Comparison of ENCODE assay signal across 8 mouse cellular contexts in genomic region chr10:70098626-70099025, GRCm38 (mm10). TPM values are rescaled to one million over a fixed set of nuclear protein-coding genes. Genes with fewer than 3 reads are reported as not detected.
A peak's percentile ranks its signal among the peaks of the same experiment; 100 is the strongest.
DNase-seq lines count a peak whose midpoint lies in the region; ATAC-seq and TF ChIP-seq lines count a peak whose summit lies in the region.

No protein-coding gene starts in this region.

- H3K27ac ChIP-seq in heart, embryonic 10.5 days = peak overlapping the region; percentile 97
- peak overlapping the region; percentile 35; the same call in 1 of the 2 replicates for H3K27ac ChIP-seq in CH12.LX (ENCODE audit: insufficient read depth, low read depth)
- peak overlapping the region; percentile 82; the same call in 1 of the 2 replicates for H3K27ac ChIP-seq in forebrain, embryonic 15.5 days (replicated peaks)
- peak overlapping the region; percentile 97; the same call in 1 of the 2 replicates for H3K27ac ChIP-seq in midbrain, embryonic 10.5 days (replicated peaks)

- TF ChIP-seq CTCF in CH12.LX (conservative IDR thresholded peaks at IDR 0.05 in 1 of 2, IDR thresholded peaks at IDR 0.05 in 1 of 2; ENCODE audit: low read depth in 2 of 2, low read length in 2 of 2) = no peak

- H3K9me3 ChIP-seq in heart, embryonic 10.5 days = no peaks in the 10 kb centered on the region
- peaks cover 11% of the 10 kb centered on the region for H3K9me3 ChIP-seq in CH12.LX (replicated peaks; ENCODE audit: low read length)
- H3K9me3 ChIP-seq in forebrain, embryonic 15.5 days = no peaks in the 10 kb centered on the region
- peaks cover 13% of the 10 kb centered on the region for H3K9me3 ChIP-seq in midbrain, embryonic 10.5 days (replicated peaks)

- dilution Hi-C loops in CH12.LX (cut with MboI; ENCODE audit: extremely low pct_ligation_motif_present, extremely low pct_unique_long_range_greater_than_20kb, low sequenced_read_pairs) = no loop called here

- peak overlapping the region; percentile 100 for H3K4me3 ChIP-seq in heart, embryonic 10.5 days
- peak overlapping the region; percentile 89 to 100 (median 91) for H3K4me3 ChIP-seq in CH12.LX (replicated peaks in 1 of 3; ENCODE audit: low read depth in 2 of 3, low read length in 2 of 3, poor library complexity in 1 of 3)
- peak overlapping the region; percentile 76 for H3K4me3 ChIP-seq in forebrain, embryonic 15.5 days
- H3K4me3 ChIP-seq in midbrain, embryonic 10.5 days = peak overlapping the region; percentile 99

- ATAC-seq in forebrain, embryonic 15.5 days (replicated peaks) = no peak

- in situ Hi-C loops in CH12.LX (cut with MboI; ENCODE audit: low pct_ligation_motif_present, low pct_unique_long_range_greater_than_20kb, low sequenced_read_pairs) = no loop called here

- H3K79me2 ChIP-seq in CH12.LX (replicated peaks; ENCODE audit: control insufficient read depth, extremely low read depth, insufficient read depth, poor library complexity, severe bottlenecking) = peaks cover 60% of the 10 kb centered on the region

- peak overlapping the region; percentile 95 for H3K9ac ChIP-seq in CH12.LX (ENCODE audit: insufficient read depth, low read depth)
- peak overlapping the region; percentile 76 for H3K9ac ChIP-seq in forebrain, embryonic 15.5 days (replicated peaks)

- no peaks in the 10 kb centered on the region for H3K27me3 ChIP-seq in heart, embryonic 10.5 days (ENCODE audit: insufficient read depth, poor library complexity, severe bottlenecking)
- no peaks in the 10 kb centered on the region for H3K27me3 ChIP-seq in CH12.LX (replicated peaks)
- H3K27me3 ChIP-seq in forebrain, embryonic 15.5 days = no peaks in the 10 kb centered on the region
- no peaks in the 10 kb centered on the region for H3K27me3 ChIP-seq in midbrain, embryonic 10.5 days (ENCODE audit: low read depth, poor library complexity, severe bottlenecking)

- TF ChIP-seq POLR2A in CH12.LX (IDR thresholded peaks at IDR 0.05; ENCODE audit: low read depth, low read length) = no peak

- H3K4me2 ChIP-seq in CH12.LX (ENCODE audit: insufficient read depth, low read depth, poor library complexity, severe bottlenecking) = peak overlapping the region; percentile 84
- H3K4me2 ChIP-seq in forebrain, embryonic 15.5 days (replicated peaks) = peak overlapping the region; percentile 88

- DNase-seq in heart, embryonic 10.5 days (ENCODE audit: low spot score) = no peak
- no peak for DNase-seq in heart, adult 8-10 months (ENCODE audit: low spot score)
- DNase-seq in CH12.LX (ENCODE audit: extremely low read depth) (no peak), MN1 (ENCODE audit: low spot score) (no peak)
- DNase-seq in midbrain, embryonic 10.5 days (ENCODE audit: low spot score) = peak; percentile 15
- no peak for DNase-seq in layer of hippocampus, postnatal 36 days
- no peak for DNase-seq in urinary bladder, adult 18-20 months (ENCODE audit: low spot score in 2 of 2)

- peaks cover 49% of the 10 kb centered on the region for H3K4me1 ChIP-seq in heart, embryonic 10.5 days
- peaks cover 11 to 26% of the 10 kb centered on the region in 2 experiments for H3K4me1 ChIP-seq in CH12.LX (ENCODE audit: control insufficient read depth in 1 of 2, insufficient read depth in 2 of 2)
- peaks cover 46% of the 10 kb centered on the region for H3K4me1 ChIP-seq in forebrain, embryonic 15.5 days
- H3K4me1 ChIP-seq in midbrain, embryonic 10.5 days = peaks cover 51% of the 10 kb centered on the region

- TF ChIP-seq EP300 in CH12.LX (IDR thresholded peaks at IDR 0.05; ENCODE audit: low read length) = no peak

- H3K36me3 ChIP-seq in heart, embryonic 10.5 days = peaks cover 24% of the 10 kb centered on the region
- H3K36me3 ChIP-seq in CH12.LX (replicated peaks in 1 of 2; ENCODE audit: control insufficient read depth in 1 of 2, insufficient read depth in 1 of 2, low read length in 1 of 2) = peaks cover 13 to 43% of the 10 kb centered on the region in 2 experiments
- H3K36me3 ChIP-seq in forebrain, embryonic 15.5 days = peaks cover 6% of the 10 kb centered on the region; the same call in 1 of the 2 replicates
- peaks cover 33% of the 10 kb centered on the region for H3K36me3 ChIP-seq in midbrain, embryonic 10.5 days

- WGBS in heart, embryonic 10.5 days = 9% methylated on average over 6 of the region's 6 CpGs
- 6% methylated on average over 6 of the region's 6 CpGs for WGBS in forebrain, embryonic 15.5 days
- 21% methylated on average over 6 of the region's 6 CpGs for WGBS in midbrain, embryonic 10.5 days

- TF ChIP-seq RAD21 in CH12.LX (IDR thresholded peaks at IDR 0.05; ENCODE audit: low read depth, low read length) = no peak

TF ChIP-seq in CH12.LX, 34 proteins besides CTCF, POLR2A, EP300 and RAD21:
- TF ChIP-seq IRF4 (IDR thresholded peaks at IDR 0.05; ENCODE audit: low read depth, low read length) = no peak
- TF ChIP-seq MXI1 (IDR thresholded peaks at IDR 0.05; ENCODE audit: low read depth, low read length) = peak; percentile 8; the same call in 1 of the 2 replicates
- TF ChIP-seq NRF1 (IDR thresholded peaks at IDR 0.05; ENCODE audit: low read depth, low read length) = 0 out of 2 replicates have a peak, but pooled peaks have one; percentile 0

RNA-seq across cellular contexts. Expression of gene Ccdc6, which starts 1.7 kb away (rescaled TPM):
- 14.6 and 16.0 TPM in 2 replicates for polyA plus RNA-seq in heart, embryonic 10.5 days (2016; fragmentation: Nextera tagmentation; extraction: Ambion mirVana)
- 10 to 100 TPM; 23.3 to 28.6 (median 24.9) TPM for total RNA-seq in heart, adult 8-10 months (2022)
- 28.5 and 36.7 TPM in 2 replicates for total RNA-seq in CH12.LX (2012; rRNA removed)
- 17.1 and 19.7 TPM in 2 replicates for total RNA-seq in CH12.LX (2014; rRNA removed)
- polyA plus RNA-seq in CH12.LX (2012; ENCODE audit: insufficient read length, low read depth) = 33.0 and 33.5 TPM in 2 replicates
- polyA plus RNA-seq in forebrain, embryonic 15.5 days (2015; fragmentation: Nextera tagmentation; extraction: Ambion mirVana) = 16.7 and 17.5 TPM in 2 replicates
- 19.8 and 21.3 TPM in 2 replicates for polyA plus RNA-seq in midbrain, embryonic 10.5 days (2016; fragmentation: Nextera tagmentation; extraction: Ambion mirVana)
- 10 to 100 TPM; 66.5 to 69.0 TPM for total RNA-seq in layer of hippocampus, postnatal 36 days (2021)

Comparison
In these comparisons a context has a peak if more than half of its experiments do, and no peak if none do; other contexts are left out.
1. H3K27ac ChIP-seq: peak in every context shown above with its lines; median percentile 97 in heart, embryonic 10.5 days; 97 in midbrain, embryonic 10.5 days; 82 in forebrain, embryonic 15.5 days; 35 in CH12.LX.